Mouse (Mus musculus) lung, postnatal 0 days (tissue): ENCODE measurements around the gene Fam131a.

Experiments
- CTCF ChIP-seq: IDR thresholded peaks from 2 replicates; pipeline ENCODE4 v1.5.1; 2016; ENCODE audit warnings: antibody characterized with exemption, mild to moderate bottlenecking
- EP300 ChIP-seq: IDR thresholded peaks from 2 replicates; pipeline ENCODE4 v1.6.1; 2016; ENCODE audit warnings: antibody characterized with exemption, mild to moderate bottlenecking, control low read depth

GRCm38 (mm10) chr16:20750518-20750917 lies 57.5 kb downstream of the Fam131a start:
- TF ChIP-seq CTCF (no peak), EP300 (no peak)
